Mouse (Mus musculus): Measurements from ENCODE around the gene Cdcp1.
A peak's percentile ranks its signal among the peaks of the same experiment; 100 is the strongest.

DNA sequence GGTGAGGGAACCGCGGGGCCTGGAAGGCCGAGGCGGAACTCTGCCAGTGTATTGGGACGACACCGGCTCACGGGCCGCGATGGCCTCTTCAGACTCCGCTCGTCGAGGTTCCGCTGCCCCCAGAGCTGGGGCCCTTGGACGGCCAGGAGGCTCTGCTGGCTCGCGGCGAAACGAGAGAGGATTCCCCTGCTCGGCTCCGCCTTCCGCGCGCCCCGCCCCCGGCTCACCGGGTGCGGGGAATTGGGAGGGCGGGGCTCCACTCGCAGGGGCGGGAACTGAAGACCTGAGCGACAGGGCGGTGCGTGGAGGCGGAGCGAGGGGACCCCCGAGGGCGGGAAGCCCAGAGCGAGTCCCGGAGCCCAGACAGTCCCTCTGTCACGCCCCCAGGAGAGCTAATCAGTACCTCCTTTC lies 44.8 kb upstream of the Cdcp1 start, which contains the start of gene Tmem158:
- TF ChIP-seq CTCF (IDR thresholded peaks at IDR 0.05; ENCODE audit: borderline replicate concordance, insufficient read depth, low read length) (no peak), POLR2A (IDR thresholded peaks at IDR 0.05; ENCODE audit: low read depth, low read length) (peak; percentile 66)
